Mouse (Mus musculus) heart, embryonic 11.5 days (tissue): ENCODE data around the gene Gm49450. TPM values are rescaled to one million over a fixed set of nuclear protein-coding genes. Genes with fewer than 3 reads are reported as not detected.

Source experiments
- ATAC-seq: fragments of 200-750 bp; cut with Nextera tagmentation; replicated peaks from 2 replicates; pipeline ENCODE4 v1.8.0; 2017; ENCODE audit warnings: moderate library complexity; ENCODE audit not compliant: insufficient number of reproducible peaks, low FRiP score, low TSS enrichment
- H3K27ac ChIP-seq: fragments of 300-500 bp; sonication (generic); 2 replicates; pipeline ENCODE4 v1.5.1; 2014; ENCODE audit warnings: mild to moderate bottlenecking, low read depth, low read length
- H3K27me3 ChIP-seq: fragments of 300-500 bp; sonication (generic); 2 replicates; pipeline ENCODE4 v1.6.1; 2014; ENCODE audit warnings: mild to moderate bottlenecking, low read length, mixed read lengths; ENCODE audit not compliant: control insufficient read depth, insufficient read depth
- H3K36me3 ChIP-seq: fragments of 300-500 bp; sonication (generic); 2 replicates; pipeline ENCODE4 v1.6.1; 2014; ENCODE audit warnings: mild to moderate bottlenecking, low read length, moderate library complexity, mixed read lengths; ENCODE audit not compliant: control insufficient read depth, insufficient read depth
- H3K4me1 ChIP-seq: fragments of 300-500 bp; sonication (generic); 2 replicates; pipeline ENCODE4 v1.6.1; 2014; ENCODE audit warnings: low read length; ENCODE audit not compliant: control insufficient read depth, insufficient read depth
- H3K4me2 ChIP-seq: fragments of 300-500 bp; sonication (generic); 2 replicates; pipeline ENCODE4 v1.6.1; 2014; ENCODE audit warnings: mild to moderate bottlenecking, moderate library complexity
- H3K4me3 ChIP-seq: fragments of 300-500 bp; sonication (generic); 2 replicates; pipeline ENCODE4 v1.5.1; 2014; ENCODE audit warnings: low read depth, low read length
- H3K9ac ChIP-seq: fragments of 300-500 bp; sonication (generic); 2 replicates; pipeline ENCODE4 v1.6.1; 2014; ENCODE audit warnings: mild to moderate bottlenecking, low read depth, low read length, moderate library complexity
- H3K9me3 ChIP-seq: fragments of 300-500 bp; sonication (generic); replicated peaks from 2 replicates; pipeline ENCODE4 v1.6.1; 2016; ENCODE audit warnings: low read length; ENCODE audit not compliant: control insufficient read depth
- WGBS: fragments of 180-500 bp; shearing (Covaris S2); extraction: QIAGEN DNeasy Blood & Tissue Kit; methylation state at CpG from one replicate; pipeline ENCODE4 v1.1.7; 2014; ENCODE audit not compliant: insufficient replicate concordance; 5-methylcytosine and 5-hydroxymethylcytosine counted together
- polyA plus RNA-seq: library from polyadenylated mRNA; unstranded; fragments of >200 nt; fragmentation: Nextera tagmentation; extraction: Ambion mirVana; gene quantifications from 2 replicates; pipeline ENCODE4 v1.2.1, GENCODE M21; 2014

The Gm49450 gene
- polyA plus RNA-seq, 1 experiment from 2014 or later = not detected

GRCm38 (mm10) chr15:98884106-98884505, 69.2 kb downstream of the Gm49450 start:
- 63% methylated on average over 1 of the region's 1 CpGs for WGBS
- Histone ChIP-seq H3K4me1 (peaks cover 10% of the 10 kb centered on the region; the same call in 1 of the 2 replicates), H3K27me3 (no peaks in the 10 kb centered on the region), H3K9me3 (no peaks in the 10 kb centered on the region), H3K9ac (no peak overlapping the region), H3K36me3 (no peaks in the 10 kb centered on the region), H3K27ac (no peak overlapping the region), H3K4me2 (no peak overlapping the region), H3K4me3 (no peak overlapping the region)
- ATAC-seq = no peak

GRCm38 (mm10) chr15:98883661-98884060, 69.7 kb downstream of the Gm49450 start:
- H3K4me3 ChIP-seq = no peak overlapping the region
- H3K9ac ChIP-seq = no peak overlapping the region

More at GRCm38 (mm10) chr15:98883661-98884060, 69.7 kb downstream of the Gm49450 start:
- Histone ChIP-seq H3K4me2 (no peak overlapping the region), H3K9me3 (no peaks in the 10 kb centered on the region), H3K4me1 (peaks cover 10% of the 10 kb centered on the region; the same call in 1 of the 2 replicates), H3K27ac (no peak overlapping the region), H3K36me3 (no peaks in the 10 kb centered on the region), H3K27me3 (no peaks in the 10 kb centered on the region)
- ATAC-seq = no peak

Other genes with a start within 250 kb of the Gm49450 start
- 0.23 and 0.37 TPM in 2 replicates for gene Ccdc65, start 245.3 kb downstream of the Gm49450 start, polyA plus RNA-seq
- gene Fkbp11, start 225.4 kb downstream of the Gm49450 start, polyA plus RNA-seq = 20.4 and 21.1 TPM in 2 replicates
- gene Arf3, start 190.3 kb downstream of the Gm49450 start, polyA plus RNA-seq = 22.8 and 30.7 TPM in 2 replicates
- not detected in 2 replicates for gene Wnt10b, start 175.4 kb downstream of the Gm49450 start, polyA plus RNA-seq
- not detected in 2 replicates for gene Wnt1, start 163.7 kb downstream of the Gm49450 start, polyA plus RNA-seq
- gene Ddn, start 144.1 kb downstream of the Gm49450 start, polyA plus RNA-seq = 0.11 and 0.25 TPM in 2 replicates
- gene Prkag1, start 122.0 kb downstream of the Gm49450 start, polyA plus RNA-seq = 72.1 and 74.7 TPM in 2 replicates
- 12.7 and 16.1 TPM in 2 replicates for gene Kmt2d, start 82.3 kb downstream of the Gm49450 start, polyA plus RNA-seq
- 6.5 and 8.8 TPM in 2 replicates for gene Rhebl1, start 59.0 kb downstream of the Gm49450 start, polyA plus RNA-seq
- 2.5 and 5.0 TPM in 2 replicates for gene Dhh, start 55.0 kb downstream of the Gm49450 start, polyA plus RNA-seq
- 4.0 and 5.7 TPM in 2 replicates for gene Lmbr1l, start 35.3 kb downstream of the Gm49450 start, polyA plus RNA-seq
- 1,819 and 1,826 TPM in 2 replicates for gene Tuba1b, start 19.0 kb downstream of the Gm49450 start, polyA plus RNA-seq
- 1,237 and 1,376 TPM in 2 replicates for gene Tuba1a, start 152 bp upstream of the Gm49450 start, polyA plus RNA-seq
- 167 and 169 TPM in 2 replicates for gene Tuba1c, start 76.3 kb upstream of the Gm49450 start, polyA plus RNA-seq
- 0.09 and 0.59 TPM in 2 replicates for gene Prph, start 101.6 kb upstream of the Gm49450 start, polyA plus RNA-seq
- 21.1 and 22.0 TPM in 2 replicates for gene Troap, start 121.0 kb upstream of the Gm49450 start, polyA plus RNA-seq
- gene C1ql4, start 134.3 kb upstream of the Gm49450 start, polyA plus RNA-seq = 0.20 and 0.27 TPM in 2 replicates
- 0.96 and 1.7 TPM in 2 replicates for gene Dnajc22, start 139.6 kb upstream of the Gm49450 start, polyA plus RNA-seq
- 43.5 and 45.2 TPM in 2 replicates for gene Spats2, start 172.4 kb upstream of the Gm49450 start, polyA plus RNA-seq